Mouse (Mus musculus): ENCODE data around the gene Mtm1.

Gene Mtm1

DNA sequence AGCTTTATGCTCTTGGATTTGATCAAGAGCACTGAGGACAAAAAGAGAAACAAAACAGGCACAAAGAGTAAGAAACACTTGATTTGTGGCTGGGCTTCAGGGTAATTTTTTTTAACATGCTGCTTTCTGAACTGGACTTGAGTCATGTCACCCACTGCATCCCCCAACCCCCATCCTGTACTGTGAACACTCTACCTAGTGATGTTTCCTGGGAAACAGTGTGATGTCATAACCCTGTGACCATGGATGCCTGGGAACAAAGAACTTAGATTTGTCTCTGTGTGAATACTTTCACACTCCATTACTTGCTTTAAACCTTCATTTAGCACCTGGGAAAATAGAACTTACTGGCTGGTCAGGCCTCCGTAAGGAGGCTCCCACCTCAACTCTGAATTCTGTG, at the start of gene Mtm1:
Gene Mtm1, plus strand, starts transcription at position 301 of the 400 bp plus-strand sequence.
- DNase-seq (ENCODE audit: extremely low read depth, low read depth, low spot score): no peak

GRCm38 (mm10) chrX:71181526-71181925, 29.0 kb upstream of the Mtm1 start:
- DNase-seq (ENCODE audit: extremely low read depth, low read depth, low spot score): no peak

DNA sequence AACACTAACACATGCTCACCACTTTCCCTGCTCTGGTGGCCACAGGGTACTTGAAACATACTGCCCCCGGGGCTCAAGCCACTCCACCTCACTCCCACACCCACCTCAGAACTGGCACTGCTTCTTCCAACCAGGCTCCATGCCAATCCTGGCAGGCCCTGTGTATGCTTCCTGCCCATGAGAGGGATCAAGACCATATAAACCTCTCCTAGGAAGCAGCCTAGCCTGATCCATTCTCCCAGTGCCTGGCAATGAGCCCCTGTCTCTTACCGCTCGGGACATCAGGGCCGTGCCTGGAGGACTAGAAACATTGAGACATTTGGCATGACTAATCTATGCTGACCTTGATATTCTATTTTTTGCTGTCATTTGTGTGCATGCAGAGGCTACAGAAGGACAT, 26.9 kb upstream of the Mtm1 start:
- DNase-seq (ENCODE audit: extremely low read depth, low read depth, low spot score): no peak

GRCm38 (mm10) chrX:71186396-71186795, 24.2 kb upstream of the Mtm1 start:
- DNase-seq (ENCODE audit: extremely low read depth, low read depth, low spot score): no peak

GRCm38 (mm10) chrX:71204776-71205175, 5.8 kb upstream of the Mtm1 start:
- no peak for DNase-seq (ENCODE audit: extremely low read depth, low read depth, low spot score)

DNA sequence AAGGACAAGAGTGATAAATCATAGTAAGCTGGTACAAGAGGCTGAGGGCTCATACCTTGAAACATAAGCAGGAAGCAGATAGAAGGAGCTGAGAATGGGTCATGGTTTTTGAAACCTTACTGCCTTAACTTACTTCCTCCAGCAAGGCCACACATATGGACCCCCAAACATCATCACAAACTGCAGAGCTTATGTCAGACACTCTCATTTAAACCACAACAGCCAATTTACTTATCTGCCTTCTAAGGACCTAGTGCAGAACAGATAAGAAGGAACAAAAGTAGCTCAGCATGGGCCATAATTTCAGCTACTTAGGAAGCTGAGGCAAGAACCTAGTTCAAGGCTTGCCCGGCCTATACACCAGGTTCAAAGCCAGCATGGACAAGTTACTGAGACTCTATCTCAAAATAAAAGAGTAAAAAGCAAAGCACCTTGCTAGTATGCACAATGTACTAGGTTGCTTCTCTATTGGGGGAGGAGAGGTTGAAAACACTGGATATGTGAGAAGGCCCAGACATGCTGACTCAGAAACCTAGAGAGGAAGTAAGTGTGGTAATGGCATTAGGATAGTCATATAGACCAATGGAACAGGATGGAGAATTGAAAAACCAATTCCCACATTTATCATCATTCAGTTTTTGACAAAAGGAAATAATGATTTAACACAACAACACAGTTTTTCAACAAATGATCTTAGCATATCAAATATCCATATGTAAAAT, 4.6 kb upstream of the Mtm1 start:
- no peak for DNase-seq (ENCODE audit: extremely low read depth, low read depth, low spot score)

GRCm38 (mm10) chrX:71206595-71206994, 4.0 kb upstream of the Mtm1 start:
- no peak for DNase-seq (ENCODE audit: extremely low read depth, low read depth, low spot score)

DNA sequence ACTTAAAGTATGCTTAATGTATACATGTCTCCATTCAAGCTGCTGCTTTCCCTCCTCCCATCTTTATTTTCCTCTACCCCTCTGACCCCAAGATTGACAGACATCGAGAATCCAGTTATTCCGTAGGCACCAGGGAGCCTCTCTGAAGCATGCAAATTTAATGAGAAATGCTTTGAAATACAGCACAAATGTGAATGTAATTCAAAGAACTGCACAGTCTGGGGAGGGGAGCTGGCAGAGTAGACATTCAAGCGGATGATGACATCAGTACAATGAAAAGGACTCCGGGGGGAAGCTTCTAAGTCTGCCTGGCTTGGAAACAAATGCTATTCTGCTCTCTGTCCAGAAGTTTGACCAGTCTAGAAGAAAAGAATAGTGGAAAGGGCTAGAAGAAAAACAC, 2.3 kb downstream of the Mtm1 start:
- no peak for DNase-seq (ENCODE audit: extremely low read depth, low read depth, low spot score)

- DNase-seq (ENCODE audit: extremely low read depth, low read depth, low spot score): peak; percentile 61
Observed at GRCm38 (mm10) chrX:71214441-71215112, 4.0 kb downstream of the Mtm1 start.

- DNase-seq (ENCODE audit: extremely low read depth, low read depth, low spot score): no peak
Observed at GRCm38 (mm10) chrX:71215113-71215708, 4.6 kb downstream of the Mtm1 start.

- no peak for DNase-seq (ENCODE audit: extremely low read depth, low read depth, low spot score)
Observed at GRCm38 (mm10) chrX:71216879-71217278, 6.3 kb downstream of the Mtm1 start.

- DNase-seq (ENCODE audit: extremely low read depth, low read depth, low spot score): no peak
Observed at GRCm38 (mm10) chrX:71218853-71219252, 8.3 kb downstream of the Mtm1 start.

GRCm38 (mm10) chrX:71220896-71221295, 10.3 kb downstream of the Mtm1 start:
- DNase-seq (ENCODE audit: extremely low read depth, low read depth, low spot score): peak; percentile 49

GRCm38 (mm10) chrX:71222648-71223408, 12.3 kb downstream of the Mtm1 start:
- no peak for DNase-seq (ENCODE audit: extremely low read depth, low read depth, low spot score)

DNA sequence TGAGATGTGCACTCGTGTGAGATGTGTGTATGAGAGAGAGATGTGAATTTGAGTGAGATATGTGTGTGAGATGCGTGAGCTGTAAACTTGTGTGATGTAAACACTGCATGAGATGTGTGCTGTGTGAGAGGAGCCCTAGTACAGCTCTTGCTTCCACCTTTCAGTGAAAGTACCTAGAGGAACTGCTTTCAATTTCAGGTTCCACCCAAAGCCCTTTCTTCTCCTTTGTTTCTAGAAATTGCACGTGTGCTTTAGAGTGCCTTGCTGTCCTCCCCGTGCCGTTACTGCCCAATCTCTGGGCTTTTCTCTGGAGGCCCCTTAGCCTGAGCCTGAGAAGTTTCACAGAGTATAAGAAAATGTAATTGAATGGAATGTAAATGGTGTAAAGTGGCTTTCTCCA, 16.3 kb downstream of the Mtm1 start:
- DNase-seq (ENCODE audit: extremely low read depth, low read depth, low spot score): no peak

GRCm38 (mm10) chrX:71228200-71228599, 17.6 kb downstream of the Mtm1 start:
- DNase-seq (ENCODE audit: extremely low read depth, low read depth, low spot score): no peak

DNA sequence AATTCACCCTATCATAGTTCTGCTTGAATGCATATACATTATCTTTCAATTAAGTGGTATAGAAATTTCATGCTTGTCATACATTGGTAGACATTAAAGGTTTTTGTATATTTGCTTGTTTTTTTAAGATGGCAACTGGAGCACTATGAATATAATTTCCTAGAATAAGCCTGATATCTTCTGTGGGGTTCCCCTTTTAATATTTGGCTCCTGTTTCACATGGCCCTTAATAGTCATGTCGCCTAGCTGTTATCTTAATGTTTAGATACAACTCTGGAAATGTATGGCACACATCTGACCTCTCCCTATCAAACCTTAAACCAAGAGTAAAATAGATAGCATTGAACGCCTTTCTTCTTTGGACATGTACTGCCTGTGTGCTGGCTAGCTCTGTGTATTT, 20.3 kb downstream of the Mtm1 start:
- DNase-seq (ENCODE audit: extremely low read depth, low read depth, low spot score): no peak

GRCm38 (mm10) chrX:71256422-71256821, 45.9 kb downstream of the Mtm1 start:
- DNase-seq (ENCODE audit: extremely low read depth, low read depth, low spot score): no peak

GRCm38 (mm10) chrX:71260857-71261256, 50.3 kb downstream of the Mtm1 start:
- DNase-seq (ENCODE audit: extremely low read depth, low read depth, low spot score): no peak

DNA sequence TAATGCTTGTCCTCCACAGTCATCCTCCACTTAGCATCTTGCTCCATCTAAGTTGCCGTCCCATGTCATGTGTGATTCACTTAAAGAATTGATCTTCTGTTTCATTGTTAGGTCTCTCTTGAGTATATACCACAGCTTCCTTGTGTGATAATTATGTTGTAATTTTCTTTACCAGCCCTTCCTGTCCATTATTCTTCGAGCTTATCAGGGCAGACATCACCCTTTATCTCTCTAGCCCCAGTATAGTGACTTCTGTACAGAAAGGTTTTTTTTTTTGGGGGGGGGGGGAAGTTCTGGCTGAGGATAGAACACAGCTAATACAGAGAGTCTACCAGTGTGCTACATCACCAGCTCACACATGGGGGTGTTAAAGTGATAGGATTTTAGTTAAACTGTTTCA, 53.7 kb downstream of the Mtm1 start:
- DNase-seq (ENCODE audit: extremely low read depth, low read depth, low spot score): no peak

GRCm38 (mm10) chrX:71268972-71269371, 58.4 kb downstream of the Mtm1 start:
- no peak for DNase-seq (ENCODE audit: extremely low read depth, low read depth, low spot score)

DNA sequence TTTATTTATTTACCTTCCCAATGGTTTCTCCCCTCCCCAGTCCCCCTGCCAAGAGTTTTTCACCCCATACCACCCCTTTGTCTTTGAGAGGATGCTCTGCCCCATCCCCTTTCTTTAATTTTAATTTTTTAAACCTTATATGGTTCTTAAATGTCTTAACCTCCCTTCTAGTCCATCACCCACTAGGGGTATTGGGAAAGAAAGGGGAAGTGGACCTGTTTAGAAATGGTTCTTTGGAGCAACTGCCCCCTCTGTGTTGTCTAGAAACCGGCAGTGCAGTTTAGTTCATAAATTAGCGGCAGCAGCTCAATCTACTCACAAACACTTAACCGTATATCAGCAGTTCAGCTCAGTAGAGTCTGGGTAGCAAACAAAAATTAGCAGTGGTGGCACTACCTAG, 63.6 kb downstream of the Mtm1 start:
- no peak for DNase-seq (ENCODE audit: extremely low read depth, low read depth, low spot score)
